Mouse (Mus musculus) embryonic facial prominence, embryonic 14.5 days (tissue): ENCODE measurements at regions not wholly inside any gene's neighbourhood (a gene's known extent, or its start where the extent isn't known, plus 50 kb on each side); places are given as distances from the start of the nearest gene placed in this dataset.

ENCODE experiments used
- ATAC-seq: fragments of 200-750 bp; cut with Nextera tagmentation; 2 replicates; pipeline ENCODE4 v1.8.0; 2017; ENCODE audit warnings: low read depth, moderate number of reproducible peaks, moderate TSS enrichment
- DNase-seq: peaks from one replicate; pipeline ENCODE4 v3.0.0-alpha.2; 2015; ENCODE audit warnings: low spot score
- H3K27ac ChIP-seq: fragments of 300-500 bp; sonication (generic); replicated peaks from 2 replicates; pipeline ENCODE4 v1.5.1; 2014; ENCODE audit warnings: low read depth, mild to moderate bottlenecking, low read length, moderate library complexity
- H3K27me3 ChIP-seq: fragments of 300-500 bp; sonication (generic); replicated peaks from 2 replicates; pipeline ENCODE4 v1.6.1; 2014; ENCODE audit warnings: low read length; ENCODE audit not compliant: control insufficient read depth, insufficient read depth
- H3K36me3 ChIP-seq: fragments of 300-500 bp; sonication (generic); 2 replicates; pipeline ENCODE4 v1.6.1; 2014; ENCODE audit warnings: low read length, mixed read lengths; ENCODE audit not compliant: control insufficient read depth, insufficient read depth
- H3K4me1 ChIP-seq: fragments of 300-500 bp; sonication (generic); 2 replicates; pipeline ENCODE4 v1.6.1; 2014; ENCODE audit warnings: antibody characterized with exemption, low read length; ENCODE audit not compliant: control insufficient read depth, insufficient read depth
- H3K4me2 ChIP-seq: fragments of 300-500 bp; sonication (generic); 2 replicates; pipeline ENCODE4 v1.6.1; 2014; ENCODE audit warnings: low read depth, mild to moderate bottlenecking, low read length, moderate library complexity, mixed read lengths
- H3K4me3 ChIP-seq: fragments of 300-500 bp; sonication (generic); 2 replicates; pipeline ENCODE4 v1.5.1; 2014; ENCODE audit warnings: low read depth, mild to moderate bottlenecking, low read length
- H3K9ac ChIP-seq: fragments of 300-500 bp; sonication (generic); 2 replicates; pipeline ENCODE4 v1.6.1; 2014; ENCODE audit warnings: low read depth, mild to moderate bottlenecking, low read length, moderate library complexity, mixed read lengths
- H3K9me3 ChIP-seq: fragments of 300-500 bp; sonication (generic); 2 replicates; pipeline ENCODE4 v1.6.1; 2016; ENCODE audit warnings: low read length; ENCODE audit not compliant: control insufficient read depth
- WGBS: fragments of 180-500 bp; shearing (Covaris S2); extraction: QIAGEN DNeasy Blood & Tissue Kit; methylation state at CpG from one replicate; pipeline ENCODE4 v1.1.7; 2014; 5-methylcytosine and 5-hydroxymethylcytosine counted together

DNA sequence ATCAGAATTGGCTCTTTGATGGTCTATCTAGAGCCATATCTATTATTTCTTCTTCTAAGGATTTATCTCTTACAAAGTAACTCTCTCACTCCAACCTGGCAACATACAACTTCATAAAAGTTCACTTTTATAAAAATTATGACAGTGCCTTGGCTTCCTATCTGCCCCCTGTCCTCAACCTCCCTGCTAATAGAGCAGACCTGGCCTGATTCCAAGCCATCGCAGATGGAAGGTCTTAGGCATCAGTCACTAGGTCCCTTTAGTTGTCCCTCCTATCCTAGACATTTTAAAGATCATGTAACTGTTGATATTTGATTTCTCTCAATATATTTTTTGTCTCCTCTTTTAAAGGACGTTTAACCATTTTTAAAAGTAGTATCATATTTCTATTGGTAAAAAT is 1974.3 kb upstream of the Slc39a10 start:
- no peaks in the 10 kb centered on the region for H3K36me3 ChIP-seq
- H3K9ac ChIP-seq = no peak overlapping the region
- no peaks in the 10 kb centered on the region for H3K27me3 ChIP-seq
- ATAC-seq = no peak
- H3K4me2 ChIP-seq = no peak overlapping the region
- H3K4me1 ChIP-seq = no peaks in the 10 kb centered on the region
- no peak overlapping the region for H3K27ac ChIP-seq
- DNase-seq = no peak
- 73% methylated on average over 2 of the region's 2 CpGs for WGBS
- no peaks in the 10 kb centered on the region for H3K9me3 ChIP-seq
- no peak overlapping the region for H3K4me3 ChIP-seq

DNA sequence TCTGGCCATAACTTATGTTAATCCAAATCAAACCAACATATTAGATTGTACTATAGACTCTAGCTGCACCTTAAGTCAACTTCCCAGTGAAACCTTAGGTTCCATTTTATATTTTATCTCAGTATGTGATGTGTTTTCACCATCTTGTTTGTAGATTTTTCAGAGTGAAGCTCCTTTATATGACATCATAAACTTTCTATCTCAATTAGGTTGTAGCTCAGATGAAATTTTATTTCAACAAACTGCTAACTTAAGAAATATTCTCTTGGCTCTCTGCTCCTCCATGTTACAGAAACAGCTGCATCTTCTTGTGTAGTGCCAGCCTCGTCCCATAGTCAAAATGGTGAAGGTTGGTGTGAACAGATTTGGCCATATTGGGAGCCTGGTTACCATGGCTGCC is 1988.7 kb upstream of the Slc39a10 start:
- Histone ChIP-seq H3K27ac (no peak overlapping the region), H3K4me2 (no peak overlapping the region), H3K4me3 (no peak overlapping the region), H3K9me3 (no peaks in the 10 kb centered on the region), H3K36me3 (no peaks in the 10 kb centered on the region), H3K27me3 (no peaks in the 10 kb centered on the region), H3K4me1 (no peaks in the 10 kb centered on the region), H3K9ac (no peak overlapping the region)
- peak; percentile 5 for DNase-seq
- 73% methylated on average over 1 of the region's 1 CpGs for WGBS
- ATAC-seq = no peak

DNA sequence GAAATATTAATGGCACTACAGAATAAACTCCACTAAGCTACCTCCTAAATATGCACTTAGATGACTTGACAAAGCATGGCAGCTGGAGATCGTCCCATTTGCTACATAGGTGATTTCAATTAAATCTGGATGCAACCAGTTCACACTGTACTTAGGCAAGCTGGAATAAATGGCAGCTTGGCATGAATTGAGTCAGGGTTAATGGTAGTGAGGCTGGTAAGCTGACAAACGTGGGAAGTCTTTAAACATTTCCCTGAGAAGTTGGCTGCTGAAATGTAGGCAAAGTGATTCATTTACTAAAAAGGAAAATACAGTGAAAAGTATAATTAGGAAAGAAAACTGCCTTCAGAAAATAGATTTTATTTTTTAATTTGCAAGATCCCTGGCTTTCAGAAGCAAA is 2000.9 kb upstream of the Slc39a10 start:
- ATAC-seq = no peak

DNA sequence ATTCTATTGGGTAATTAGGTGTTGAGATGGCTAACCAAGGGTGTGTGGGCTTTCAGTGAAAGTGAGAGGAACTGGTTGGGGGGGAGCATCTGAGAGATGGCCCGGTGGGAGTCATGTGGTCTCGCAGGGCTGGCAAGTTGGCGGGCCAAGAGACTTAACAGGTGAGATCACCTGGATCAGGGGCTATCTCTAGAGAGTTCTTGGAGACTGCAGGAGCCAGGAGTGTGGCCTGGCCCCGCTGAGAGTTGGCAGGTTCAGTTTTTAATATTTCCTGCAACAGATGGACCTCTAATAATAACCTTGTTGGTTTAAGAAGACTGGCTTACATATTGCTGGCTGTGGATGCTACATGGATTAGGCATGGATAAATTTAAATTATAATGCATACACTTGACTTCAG is 1984.0 kb upstream of the Tmeff2 start:
- Histone ChIP-seq H3K9me3 (no peaks in the 10 kb centered on the region), H3K9ac (no peak overlapping the region), H3K36me3 (no peaks in the 10 kb centered on the region), H3K4me2 (no peak overlapping the region), H3K4me1 (no peaks in the 10 kb centered on the region), H3K27me3 (no peaks in the 10 kb centered on the region), H3K4me3 (no peak overlapping the region), H3K27ac (no peak overlapping the region)
- ATAC-seq = no peak
- WGBS = 89% methylated on average over 4 of the region's 4 CpGs
- no peak for DNase-seq

More for the DNA sequence above, 2000.9 kb upstream of the Slc39a10 start:
- H3K9me3 ChIP-seq = no peaks in the 10 kb centered on the region
- no peaks in the 10 kb centered on the region for H3K27me3 ChIP-seq
- no peak overlapping the region for H3K9ac ChIP-seq
- H3K27ac ChIP-seq = no peak overlapping the region
- no peak overlapping the region for H3K4me2 ChIP-seq
- H3K4me1 ChIP-seq = no peaks in the 10 kb centered on the region
- no peak for DNase-seq
- H3K4me3 ChIP-seq = no peak overlapping the region
- WGBS = 57% methylated on average over 2 of the region's 2 CpGs
- no peaks in the 10 kb centered on the region for H3K36me3 ChIP-seq

DNA sequence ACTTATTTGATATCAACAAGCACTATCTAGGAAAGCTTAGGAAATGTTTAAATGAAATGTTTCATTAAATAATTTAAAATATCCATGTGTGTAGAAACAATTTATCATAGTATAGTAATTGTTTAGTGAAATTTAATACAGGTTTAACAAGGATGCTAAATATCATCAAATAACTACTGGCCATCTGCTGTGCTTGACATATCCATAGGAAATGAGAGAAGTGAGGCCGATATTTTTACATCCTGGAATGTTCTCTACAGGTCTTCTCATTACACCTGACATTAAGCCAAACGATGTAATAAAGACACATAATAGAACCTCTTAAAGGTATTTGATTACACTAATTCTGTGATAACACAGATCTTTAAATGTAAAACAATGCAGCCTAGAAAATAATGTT is 1957.3 kb upstream of the Tmeff2 start:
- no peak overlapping the region for H3K9ac ChIP-seq
- H3K9me3 ChIP-seq = no peaks in the 10 kb centered on the region
- 63% methylated on average over 2 of the region's 2 CpGs for WGBS
- no peaks in the 10 kb centered on the region for H3K27me3 ChIP-seq
- no peaks in the 10 kb centered on the region for H3K36me3 ChIP-seq
- ATAC-seq (no peak), DNase-seq (no peak)
- no peak overlapping the region for H3K4me3 ChIP-seq
- no peak overlapping the region for H3K27ac ChIP-seq
- H3K4me1 ChIP-seq = no peaks in the 10 kb centered on the region
- H3K4me2 ChIP-seq = no peak overlapping the region

DNA sequence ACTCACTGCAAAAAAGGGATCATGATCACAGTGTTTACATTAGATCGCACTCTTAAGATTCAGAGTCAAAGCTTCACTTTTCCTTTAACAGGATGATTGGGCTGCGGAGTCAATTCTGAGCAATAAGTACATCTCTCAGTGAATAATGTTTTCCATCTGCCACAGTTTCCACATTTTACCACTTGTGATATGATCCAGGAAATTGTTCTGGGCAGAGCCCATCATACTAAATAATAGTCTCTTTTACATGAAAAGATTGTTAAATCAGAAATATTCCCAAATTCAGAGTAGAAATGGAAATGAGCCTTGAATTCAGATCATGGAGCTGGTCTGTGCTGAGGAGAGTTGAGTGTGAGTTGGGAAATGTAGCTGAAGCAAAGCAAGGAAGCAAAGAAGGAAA is 1956.6 kb upstream of the Tmeff2 start:
- ATAC-seq (no peak), DNase-seq (peak; percentile 27)
- Histone ChIP-seq H3K4me2 (no peak overlapping the region), H3K4me3 (no peak overlapping the region), H3K36me3 (no peaks in the 10 kb centered on the region), H3K27me3 (no peaks in the 10 kb centered on the region), H3K9me3 (no peaks in the 10 kb centered on the region), H3K27ac (no peak overlapping the region), H3K9ac (no peak overlapping the region), H3K4me1 (no peaks in the 10 kb centered on the region)
- 49% methylated on average over 2 of the region's 2 CpGs for WGBS
